Mouse (Mus musculus): ENCODE results near the gene Eno3. TPM values are rescaled to one million over a fixed set of nuclear protein-coding genes. Genes with fewer than 3 reads are reported as not detected.
A peak's percentile ranks its signal among the peaks of the same experiment; 100 is the strongest.

The Eno3 gene
- polyA plus RNA-seq, 1 experiment = 15.3 TPM

DNA sequence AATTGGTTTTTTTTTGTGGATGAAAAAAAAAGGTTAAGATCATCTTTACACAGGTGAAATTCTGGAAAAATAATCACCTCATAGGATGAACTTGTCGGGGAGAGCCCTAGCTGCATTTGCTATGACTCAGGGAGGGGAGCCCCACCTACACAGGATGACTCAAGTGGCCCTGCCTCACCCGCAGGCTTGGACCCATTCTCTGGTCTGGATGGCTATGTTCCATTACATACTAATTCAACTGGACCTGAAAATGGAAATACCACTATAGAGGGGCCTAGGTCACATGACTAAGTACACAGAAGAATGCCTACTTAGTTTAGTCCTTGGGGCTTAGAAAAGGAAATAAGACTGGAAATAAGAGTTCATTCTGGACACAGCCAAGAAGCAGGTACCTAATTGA is 5.6 kb upstream of the Eno3 start:
- H3K36me3 ChIP-seq (ENCODE audit: control insufficient read depth, insufficient read depth, low read length) = peaks cover 44% of the 10 kb centered on the region
- H3K27me3 ChIP-seq (ENCODE audit: control insufficient read depth, insufficient read depth, low read length) = no peaks in the 10 kb centered on the region
- TF ChIP-seq POLR2A (IDR thresholded peaks at IDR 0.05; ENCODE audit: low read depth, low read length) (no peak; the same call in 1 of the 2 replicates), CTCF (IDR thresholded peaks at IDR 0.05; ENCODE audit: extremely low read depth, insufficient read depth, insufficient read length, insufficient replicate concordance) (no peak)
- WGBS = 15% methylated on average over 2 of the region's 2 CpGs
- H3K4me3 ChIP-seq (ENCODE audit: extremely low read depth, insufficient read depth, insufficient read length) = peak overlapping the region; percentile 34; the same call in 1 of the 2 replicates
- H3K27ac ChIP-seq (ENCODE audit: insufficient read depth, low read length) = peak overlapping the region; percentile 92
- no peak for DNase-seq (ENCODE audit: low read depth in 1 of 2, low spot score in 2 of 2)
- peaks cover 19% of the 10 kb centered on the region; the same call in 1 of the 2 replicates for H3K4me1 ChIP-seq (ENCODE audit: control insufficient read depth, insufficient read depth, insufficient read length)

DNA sequence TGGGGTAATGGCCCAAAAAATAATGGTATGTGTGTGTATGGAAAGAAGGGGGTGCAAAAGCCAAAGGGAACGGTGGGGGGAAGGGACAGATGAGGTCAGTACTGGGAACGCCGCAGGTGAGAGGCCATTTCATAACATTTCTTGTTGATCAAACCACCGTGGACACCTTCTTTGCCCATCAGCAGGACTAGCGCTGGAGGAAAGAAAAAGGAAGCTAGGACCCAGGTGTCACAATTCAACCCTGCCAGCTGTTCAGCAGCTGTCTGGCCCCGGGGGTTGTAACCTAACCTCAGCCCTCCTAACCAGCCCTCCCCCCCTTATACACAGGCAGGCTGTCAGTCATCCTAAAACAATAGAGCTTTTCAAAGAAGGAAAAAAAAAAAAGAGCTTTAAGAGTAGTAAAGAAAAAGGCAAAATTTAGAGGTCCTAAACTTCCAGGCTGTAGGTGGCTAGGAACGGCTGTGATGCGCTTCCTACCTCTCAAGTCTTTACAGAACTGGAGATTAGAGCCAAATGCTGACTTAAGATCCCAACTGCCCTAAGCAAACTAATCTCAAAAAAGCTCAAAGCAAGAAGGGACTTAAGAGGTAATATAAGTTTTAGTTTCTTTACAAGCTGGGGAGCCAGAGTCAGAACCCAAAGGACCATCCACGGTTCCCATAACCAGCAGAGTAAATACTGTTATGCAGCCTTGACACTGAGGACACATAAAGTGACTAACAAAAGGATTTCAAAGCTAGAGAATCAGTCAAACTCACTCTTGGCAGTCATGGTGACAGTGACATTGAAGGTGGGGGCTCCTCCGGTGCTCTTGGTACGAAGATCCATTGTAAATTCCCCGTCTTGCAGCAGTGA is 4.7 kb upstream of the Eno3 start:
- 20% methylated on average over 12 of the region's 12 CpGs for WGBS
- peaks cover 44% of the 10 kb centered on the region for H3K36me3 ChIP-seq (ENCODE audit: control insufficient read depth, insufficient read depth, low read length)
- peak overlapping the region; percentile 100 for H3K27ac ChIP-seq (ENCODE audit: insufficient read depth, low read length)
- H3K4me3 ChIP-seq (ENCODE audit: extremely low read depth, insufficient read depth, insufficient read length) = peak overlapping the region; percentile 99
- H3K4me1 ChIP-seq (ENCODE audit: control insufficient read depth, insufficient read depth, insufficient read length) = peaks cover 26% of the 10 kb centered on the region; the same call in 1 of the 2 replicates
- DNase-seq (ENCODE audit: low read depth in 1 of 2, low spot score in 2 of 2) = no peak
- no peaks in the 10 kb centered on the region for H3K27me3 ChIP-seq (ENCODE audit: control insufficient read depth, insufficient read depth, low read length)
- TF ChIP-seq POLR2A (IDR thresholded peaks at IDR 0.05; ENCODE audit: low read depth, low read length) = no peak
- TF ChIP-seq CTCF (IDR thresholded peaks at IDR 0.05; ENCODE audit: extremely low read depth, insufficient read depth, insufficient read length, insufficient replicate concordance) = no peak

DNA sequence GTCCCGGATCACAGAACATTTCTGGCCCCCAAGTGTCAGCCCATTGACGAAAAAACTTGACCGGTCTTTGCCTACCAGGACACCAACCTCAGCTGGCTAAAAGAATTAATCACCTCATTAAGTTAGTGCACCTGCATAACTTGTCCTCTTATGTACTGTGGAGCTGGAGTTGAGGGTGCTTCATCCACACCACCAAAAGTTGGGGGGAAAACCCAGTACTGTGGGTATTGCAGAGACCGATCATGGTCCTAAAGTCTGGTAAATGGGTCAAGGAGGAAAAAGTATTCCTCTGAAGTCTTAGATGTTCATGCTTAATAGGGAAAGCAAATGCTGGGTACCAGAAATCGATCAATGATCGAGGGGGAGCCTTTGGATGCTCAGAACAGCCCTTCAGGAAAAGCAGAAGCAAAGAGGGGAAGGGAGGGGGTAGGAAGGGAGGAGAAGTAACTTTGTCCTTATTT is 4.1 kb upstream of the Eno3 start:
- H3K4me1 ChIP-seq (ENCODE audit: control insufficient read depth, insufficient read depth, insufficient read length) = peaks cover 32% of the 10 kb centered on the region; the same call in 1 of the 2 replicates
- WGBS = 9% methylated on average over 6 of the region's 6 CpGs
- TF ChIP-seq POLR2A (IDR thresholded peaks at IDR 0.05; ENCODE audit: low read depth, low read length) = no peak
- no peak for TF ChIP-seq CTCF (IDR thresholded peaks at IDR 0.05; ENCODE audit: extremely low read depth, insufficient read depth, insufficient read length, insufficient replicate concordance)

DNA sequence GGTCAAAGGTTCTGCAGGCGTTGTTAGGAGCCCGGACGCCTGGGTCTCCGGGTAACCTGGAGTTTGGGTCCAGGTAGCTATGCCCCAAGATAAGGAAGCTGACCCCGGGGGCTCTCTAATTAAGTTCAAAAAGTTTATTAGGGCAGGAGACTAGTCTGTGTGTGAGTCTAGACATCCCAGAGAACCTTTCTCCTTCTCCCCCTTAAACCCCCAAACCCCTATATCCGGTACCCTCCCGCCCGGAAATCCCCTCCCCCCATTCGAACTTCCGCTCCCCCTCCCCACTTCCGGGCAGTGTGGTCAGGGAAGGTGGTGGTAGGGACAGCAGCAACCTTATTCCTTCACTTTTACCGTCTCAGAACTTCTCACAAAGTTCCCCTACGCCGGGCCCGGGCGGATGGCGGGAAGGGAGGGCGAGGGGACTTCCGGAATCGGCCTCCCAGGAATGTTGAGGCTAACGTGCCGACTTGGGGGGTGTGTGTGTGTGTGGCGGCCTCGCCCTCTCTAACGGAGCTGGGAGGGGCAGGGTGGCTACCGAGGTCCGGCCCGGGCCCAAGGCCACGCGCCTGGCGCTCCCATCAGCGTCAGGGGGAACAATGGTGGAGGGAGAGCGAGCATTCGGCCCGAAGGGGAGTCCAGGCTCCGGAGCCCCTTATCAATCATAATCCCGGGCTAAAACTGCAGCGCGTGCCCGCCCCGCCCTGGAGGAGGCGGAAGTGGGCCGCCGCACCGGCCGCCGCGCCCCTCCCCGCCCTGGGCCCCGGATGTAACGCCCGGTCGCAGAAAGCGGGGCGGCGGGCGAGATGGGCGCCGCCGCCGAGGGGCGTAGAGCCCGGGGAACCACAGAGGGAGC is 3.4 kb upstream of the Eno3 start:
- H3K4me3 ChIP-seq (ENCODE audit: extremely low read depth, insufficient read depth, insufficient read length) = peak overlapping the region; percentile 99
- peaks cover 37% of the 10 kb centered on the region; the same call in 1 of the 2 replicates for H3K4me1 ChIP-seq (ENCODE audit: control insufficient read depth, insufficient read depth, insufficient read length)
- H3K36me3 ChIP-seq (ENCODE audit: control insufficient read depth, insufficient read depth, low read length) = peaks cover 44% of the 10 kb centered on the region
- H3K27me3 ChIP-seq (ENCODE audit: control insufficient read depth, insufficient read depth, low read length) = no peaks in the 10 kb centered on the region
- TF ChIP-seq CTCF (IDR thresholded peaks at IDR 0.05; ENCODE audit: extremely low read depth, insufficient read depth, insufficient read length, insufficient replicate concordance) = 0 out of 2 replicates have a peak, but pooled peaks have one; percentile 1
- peak; percentile 80 for TF ChIP-seq POLR2A (IDR thresholded peaks at IDR 0.05; ENCODE audit: low read depth, low read length)
- DNase-seq (ENCODE audit: low read depth in 1 of 2, low spot score in 2 of 2) = peak; percentile 46 to 80
- peak overlapping the region; percentile 100 for H3K27ac ChIP-seq (ENCODE audit: insufficient read depth, low read length)
- under 1% methylated on average over 39 of the region's 63 CpGs for WGBS

More for the DNA sequence above, 4.1 kb upstream of the Eno3 start:
- Histone ChIP-seq H3K4me3 (ENCODE audit: extremely low read depth, insufficient read depth, insufficient read length) (peak overlapping the region; percentile 99), H3K27me3 (ENCODE audit: control insufficient read depth, insufficient read depth, low read length) (no peaks in the 10 kb centered on the region), H3K36me3 (ENCODE audit: control insufficient read depth, insufficient read depth, low read length) (peaks cover 44% of the 10 kb centered on the region), H3K27ac (ENCODE audit: insufficient read depth, low read length) (peak overlapping the region; percentile 100)
- DNase-seq (ENCODE audit: low read depth in 1 of 2, low spot score in 2 of 2) = no peak

DNA sequence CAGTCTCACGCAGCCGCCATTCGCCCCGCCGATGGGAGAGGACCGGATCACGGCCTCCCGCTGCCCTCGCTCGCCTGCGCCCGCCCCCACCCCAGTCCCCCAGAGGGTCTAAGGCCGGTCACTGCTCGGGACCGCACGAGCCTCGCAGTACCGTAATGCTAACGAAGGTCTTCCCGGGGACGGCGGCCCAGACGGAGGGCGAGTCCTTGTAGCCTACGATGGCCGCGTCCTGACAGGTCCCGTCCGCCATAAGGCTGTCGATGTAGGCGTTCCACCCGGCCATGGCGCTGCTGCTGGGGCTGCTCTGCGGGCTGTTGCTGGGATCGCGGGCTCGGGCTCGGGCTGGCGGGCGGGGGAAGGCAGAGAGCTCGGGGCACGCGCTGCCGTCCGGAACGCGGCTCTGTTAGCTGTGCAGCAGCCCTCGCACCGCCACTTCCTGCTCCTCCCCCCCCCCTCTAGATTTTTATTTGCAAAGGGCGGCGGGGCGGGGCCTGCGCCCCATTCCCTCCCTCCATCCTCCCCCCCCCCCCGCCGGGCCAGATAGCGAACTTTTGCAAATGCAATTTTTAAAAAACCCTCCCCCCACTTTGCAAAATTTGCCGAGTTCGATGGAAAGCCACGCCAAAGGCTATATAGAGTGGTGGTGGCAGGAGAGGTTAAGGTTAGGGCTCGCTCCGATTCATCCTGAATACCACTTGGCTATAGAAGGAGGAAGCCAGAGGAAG is 2.6 kb upstream of the Eno3 start, which contains the start of gene Pfn1:
Gene Pfn1 (minus strand): TSS at position 447 of the 725 bp plus-strand sequence.
- Histone ChIP-seq H3K4me1 (ENCODE audit: control insufficient read depth, insufficient read depth, insufficient read length) (peaks cover 34% of the 10 kb centered on the region; the same call in 1 of the 2 replicates), H3K27me3 (ENCODE audit: control insufficient read depth, insufficient read depth, low read length) (no peaks in the 10 kb centered on the region), H3K36me3 (ENCODE audit: control insufficient read depth, insufficient read depth, low read length) (peaks cover 39% of the 10 kb centered on the region), H3K27ac (ENCODE audit: insufficient read depth, low read length) (peak within 1 kb of the TSS; percentile 100), H3K4me3 (ENCODE audit: extremely low read depth, insufficient read depth, insufficient read length) (peak within 1 kb of the TSS; percentile 99)
- DNase-seq (ENCODE audit: low read depth in 1 of 2, low spot score in 2 of 2) = peak; percentile 78 to 81
- whole genome bisulfite sequencing = under 1% methylated on average over 48 of the region's 61 CpGs
- TF ChIP-seq POLR2A (IDR thresholded peaks at IDR 0.05; ENCODE audit: low read depth, low read length) (peak; percentile 98), CTCF (IDR thresholded peaks at IDR 0.05; ENCODE audit: extremely low read depth, insufficient read depth, insufficient read length, insufficient replicate concordance) (no peak)

Measured in spleen, adult 2 months (tissue).